Mouse (Mus musculus) naive thymus-derived CD4-positive, alpha-beta T cell, adult 5 months (primary cell): ENCODE data around the gene Atf3. TPM values are rescaled to one million over a fixed set of nuclear protein-coding genes. Genes with fewer than 3 reads are reported as not detected.

Source experiments
- polyA plus RNA-seq: library from polyadenylated mRNA; unstranded; fragments of 100-300 nt; shearing (Covaris generic); gene quantifications from one replicate; pipeline ENCODE4 v1.2.1, GENCODE M21; 2017

Gene Atf3
- polyA plus RNA-seq, result 0.75 TPM

GRCm38 (mm10) chr1:191217939-191218338 lies at the start of gene Atf3:
TSS of gene Atf3 (minus strand) at chr1:191218039.

GRCm38 (mm10) chr1:191164717-191165116 lies 53.1 kb downstream of the Atf3 start, which contains the start of gene Fam71a:
TSS of gene Fam71a (minus strand) at chr1:191164817.

Other genes with a start within 250 kb of the Atf3 start
- gene Vash2, start 238.7 kb downstream of the Atf3 start, polyA plus RNA-seq, result not detected
- 29.0 TPM for gene Flvcr1, start 191.9 kb downstream of the Atf3 start, polyA plus RNA-seq
- gene Spata45, start 181.4 kb downstream of the Atf3 start, polyA plus RNA-seq, result not detected
- gene Tatdn3, start 155.1 kb downstream of the Atf3 start, polyA plus RNA-seq, result 7.6 TPM
- gene Nsl1, start 155.0 kb downstream of the Atf3 start, polyA plus RNA-seq, result 0.72 TPM
- not detected for gene Batf3, start 120.2 kb downstream of the Atf3 start, polyA plus RNA-seq
- gene Fam71a, start 53.2 kb downstream of the Atf3 start, polyA plus RNA-seq, result not detected
- 6.0 TPM for gene Nenf, start 100.2 kb upstream of the Atf3 start, polyA plus RNA-seq
- gene Tmem206, start 107.9 kb upstream of the Atf3 start, polyA plus RNA-seq, result 13.4 TPM
- gene Ppp2r5a, start 185.2 kb upstream of the Atf3 start, polyA plus RNA-seq, result 506 TPM